Mouse (Mus musculus) forebrain, embryonic 12.5 days (tissue): ENCODE data around the gene Tapt1. TPM values are rescaled to one million over a fixed set of nuclear protein-coding genes. Genes with fewer than 3 reads are reported as not detected.

Experiments
- ATAC-seq: fragments of 200-750 bp; cut with Nextera tagmentation; 2 replicates; pipeline ENCODE4 v1.8.0; 2017; ENCODE audit warnings: moderate TSS enrichment; ENCODE audit not compliant: low FRiP score
- H3K27ac ChIP-seq: fragments of 300-500 bp; sonication (generic); 2 replicates; pipeline ENCODE4 v1.5.1; 2016; ENCODE audit warnings: mild to moderate bottlenecking
- H3K27me3 ChIP-seq: fragments of 300-500 bp; sonication (generic); 2 replicates; pipeline ENCODE4 v1.6.1; 2016; ENCODE audit warnings: mild to moderate bottlenecking
- H3K36me3 ChIP-seq: fragments of 300-500 bp; sonication (generic); replicated peaks from 2 replicates; pipeline ENCODE4 v1.6.1; 2016; ENCODE audit warnings: mild to moderate bottlenecking
- H3K4me1 ChIP-seq: fragments of 300-500 bp; sonication (generic); 2 replicates; pipeline ENCODE4 v1.6.1; 2016
- H3K4me2 ChIP-seq: fragments of 300-500 bp; sonication (generic); 2 replicates; pipeline ENCODE4 v1.6.1; 2016; ENCODE audit warnings: mild to moderate bottlenecking, moderate library complexity
- H3K4me3 ChIP-seq: fragments of 300-500 bp; sonication (generic); replicated peaks from 2 replicates; pipeline ENCODE4 v1.5.1; 2016; ENCODE audit warnings: mild to moderate bottlenecking
- H3K9ac ChIP-seq: fragments of 300-500 bp; sonication (generic); 2 replicates; pipeline ENCODE4 v1.6.1; 2016; ENCODE audit warnings: mild to moderate bottlenecking
- H3K9me3 ChIP-seq: fragments of 300-500 bp; sonication (generic); 2 replicates; pipeline ENCODE4 v1.6.1; 2016
- WGBS: fragments of 180-500 bp; shearing (Covaris S2); methylation state at CpG from one replicate; pipeline ENCODE4 v1.1.7; 2016; 5-methylcytosine and 5-hydroxymethylcytosine counted together
- polyA plus RNA-seq: library from polyadenylated mRNA; unstranded; fragments of >200 nt; fragmentation: Nextera tagmentation; extraction: Ambion mirVana; gene quantifications from 2 replicates; pipeline ENCODE4 v1.2.1, GENCODE M21; 2016

Gene Tapt1
- polyA plus RNA-seq, 1 experiment from 2014 or later, result 31.6 TPM

- Histone ChIP-seq H3K9me3 (no peaks in the 10 kb centered on the region), H3K4me1 (no peaks in the 10 kb centered on the region), H3K36me3 (peaks cover 58% of the 10 kb centered on the region), H3K4me2 (no peak overlapping the region), H3K27ac (no peak overlapping the region), H3K4me3 (no peak overlapping the region), H3K27me3 (no peaks in the 10 kb centered on the region), H3K9ac (no peak overlapping the region)
- no peak for ATAC-seq
- 78% methylated on average over 3 of the region's 3 CpGs for WGBS
Observed at GRCm38 (mm10) chr5:44180450-44180849, 46.0 kb downstream of the Tapt1 start.

GRCm38 (mm10) chr5:44174046-44174445 is 52.4 kb downstream of the Tapt1 start:
- Histone ChIP-seq H3K36me3 (peaks cover 47% of the 10 kb centered on the region), H3K4me2 (no peak overlapping the region), H3K4me1 (no peaks in the 10 kb centered on the region), H3K27ac (no peak overlapping the region), H3K4me3 (no peak overlapping the region), H3K9me3 (no peaks in the 10 kb centered on the region), H3K27me3 (no peaks in the 10 kb centered on the region), H3K9ac (no peak overlapping the region)
- WGBS, result 95% methylated on average over 5 of the region's 5 CpGs
- ATAC-seq, result no peak

GRCm38 (mm10) chr5:44166866-44167265 is 59.6 kb downstream of the Tapt1 start:
- no peak overlapping the region for H3K4me2 ChIP-seq
- no peak overlapping the region for H3K27ac ChIP-seq
- no peak overlapping the region for H3K9ac ChIP-seq
- H3K27me3 ChIP-seq, result no peaks in the 10 kb centered on the region
- no peak for ATAC-seq
- no peaks in the 10 kb centered on the region for H3K4me1 ChIP-seq
- H3K36me3 ChIP-seq, result no peaks in the 10 kb centered on the region
- no peak overlapping the region for H3K4me3 ChIP-seq
- 78% methylated on average over 6 of the region's 6 CpGs for WGBS
- H3K9me3 ChIP-seq, result no peaks in the 10 kb centered on the region

GRCm38 (mm10) chr5:44165854-44166253 is 60.6 kb downstream of the Tapt1 start:
- Histone ChIP-seq H3K9me3 (no peaks in the 10 kb centered on the region), H3K4me1 (no peaks in the 10 kb centered on the region), H3K27me3 (no peaks in the 10 kb centered on the region), H3K4me2 (no peak overlapping the region), H3K4me3 (no peak overlapping the region), H3K27ac (no peak overlapping the region), H3K36me3 (no peaks in the 10 kb centered on the region), H3K9ac (no peak overlapping the region)
- no peak for ATAC-seq
- WGBS, result 37% methylated on average over 2 of the region's 2 CpGs

GRCm38 (mm10) chr5:44164233-44164776 is 62.1 kb downstream of the Tapt1 start:
- Histone ChIP-seq H3K4me1 (no peaks in the 10 kb centered on the region), H3K36me3 (no peaks in the 10 kb centered on the region), H3K9me3 (no peaks in the 10 kb centered on the region), H3K27me3 (no peaks in the 10 kb centered on the region), H3K4me3 (no peak overlapping the region), H3K9ac (no peak overlapping the region), H3K27ac (no peak overlapping the region), H3K4me2 (no peak overlapping the region)
- 44% methylated on average over 7 of the region's 7 CpGs for WGBS
- no peak for ATAC-seq

GRCm38 (mm10) chr5:44163318-44163717 is 63.1 kb downstream of the Tapt1 start:
- H3K9ac ChIP-seq, result no peak overlapping the region
- no peak overlapping the region for H3K27ac ChIP-seq
- no peaks in the 10 kb centered on the region for H3K27me3 ChIP-seq
- no peaks in the 10 kb centered on the region for H3K36me3 ChIP-seq
- H3K4me1 ChIP-seq, result no peaks in the 10 kb centered on the region
- 95% methylated on average over 3 of the region's 3 CpGs for WGBS
- H3K9me3 ChIP-seq, result no peaks in the 10 kb centered on the region
- no peak overlapping the region for H3K4me3 ChIP-seq
- no peak for ATAC-seq
- no peak overlapping the region for H3K4me2 ChIP-seq

GRCm38 (mm10) chr5:44162786-44163185 is 63.6 kb downstream of the Tapt1 start:
- Histone ChIP-seq H3K9ac (no peak overlapping the region), H3K9me3 (no peaks in the 10 kb centered on the region), H3K4me1 (no peaks in the 10 kb centered on the region), H3K27ac (no peak overlapping the region), H3K4me2 (no peak overlapping the region), H3K27me3 (no peaks in the 10 kb centered on the region), H3K4me3 (no peak overlapping the region), H3K36me3 (no peaks in the 10 kb centered on the region)
- no peak for ATAC-seq
- WGBS, result 92% methylated on average over 7 of the region's 7 CpGs

GRCm38 (mm10) chr5:44159679-44160438 is 66.6 kb downstream of the Tapt1 start:
- Histone ChIP-seq H3K4me2 (no peak overlapping the region), H3K9ac (no peak overlapping the region), H3K36me3 (no peaks in the 10 kb centered on the region), H3K4me1 (no peaks in the 10 kb centered on the region), H3K9me3 (no peaks in the 10 kb centered on the region), H3K27ac (no peak overlapping the region), H3K27me3 (no peaks in the 10 kb centered on the region), H3K4me3 (no peak overlapping the region)
- ATAC-seq, result no peak
- WGBS, result 85% methylated on average over 4 of the region's 4 CpGs

GRCm38 (mm10) chr5:44159231-44159630 is 67.2 kb downstream of the Tapt1 start:
- ATAC-seq, result no peak
- H3K4me1 ChIP-seq, result no peaks in the 10 kb centered on the region
- no peak overlapping the region for H3K9ac ChIP-seq
- H3K4me2 ChIP-seq, result no peak overlapping the region
- WGBS, result 83% methylated on average over 2 of the region's 2 CpGs
- H3K36me3 ChIP-seq, result no peaks in the 10 kb centered on the region
- H3K4me3 ChIP-seq, result no peak overlapping the region
- H3K9me3 ChIP-seq, result no peaks in the 10 kb centered on the region
- H3K27ac ChIP-seq, result no peak overlapping the region
- H3K27me3 ChIP-seq, result no peaks in the 10 kb centered on the region

GRCm38 (mm10) chr5:44158458-44158857 is 68.0 kb downstream of the Tapt1 start:
- H3K4me1 ChIP-seq, result no peaks in the 10 kb centered on the region
- no peaks in the 10 kb centered on the region for H3K27me3 ChIP-seq
- H3K4me3 ChIP-seq, result no peak overlapping the region
- no peak overlapping the region for H3K4me2 ChIP-seq
- ATAC-seq, result no peak
- WGBS, result 93% methylated on average over 3 of the region's 3 CpGs
- no peak overlapping the region for H3K9ac ChIP-seq
- no peak overlapping the region for H3K27ac ChIP-seq
- H3K9me3 ChIP-seq, result no peaks in the 10 kb centered on the region
- no peaks in the 10 kb centered on the region for H3K36me3 ChIP-seq

GRCm38 (mm10) chr5:44157760-44158159 is 68.7 kb downstream of the Tapt1 start:
- Histone ChIP-seq H3K27ac (no peak overlapping the region), H3K9me3 (no peaks in the 10 kb centered on the region), H3K27me3 (no peaks in the 10 kb centered on the region), H3K4me1 (no peaks in the 10 kb centered on the region), H3K4me2 (no peak overlapping the region), H3K4me3 (no peak overlapping the region), H3K36me3 (no peaks in the 10 kb centered on the region), H3K9ac (no peak overlapping the region)
- WGBS, result 93% methylated on average over 6 of the region's 6 CpGs
- no peak for ATAC-seq

- H3K9ac ChIP-seq, result no peak overlapping the region
- no peak overlapping the region for H3K4me2 ChIP-seq
- 90% methylated on average over 1 of the region's 1 CpGs for WGBS
- ATAC-seq, result no peak
- no peaks in the 10 kb centered on the region for H3K36me3 ChIP-seq
- H3K4me3 ChIP-seq, result no peak overlapping the region
- H3K9me3 ChIP-seq, result no peaks in the 10 kb centered on the region; the same call in 1 of the 2 replicates
- no peaks in the 10 kb centered on the region for H3K4me1 ChIP-seq
- H3K27me3 ChIP-seq, result no peaks in the 10 kb centered on the region
- no peak overlapping the region for H3K27ac ChIP-seq
Observed at GRCm38 (mm10) chr5:44153050-44153449, 73.4 kb downstream of the Tapt1 start.
